Mouse (Mus musculus): ENCODE results near the gene Asic3. TPM values are rescaled to one million over a fixed set of nuclear protein-coding genes. Genes with fewer than 3 reads are reported as not detected.

The Asic3 gene
- total and polyA plus RNA-seq, 3 experiments: 0.25 to 1.1 TPM; not detected in 1

DNA sequence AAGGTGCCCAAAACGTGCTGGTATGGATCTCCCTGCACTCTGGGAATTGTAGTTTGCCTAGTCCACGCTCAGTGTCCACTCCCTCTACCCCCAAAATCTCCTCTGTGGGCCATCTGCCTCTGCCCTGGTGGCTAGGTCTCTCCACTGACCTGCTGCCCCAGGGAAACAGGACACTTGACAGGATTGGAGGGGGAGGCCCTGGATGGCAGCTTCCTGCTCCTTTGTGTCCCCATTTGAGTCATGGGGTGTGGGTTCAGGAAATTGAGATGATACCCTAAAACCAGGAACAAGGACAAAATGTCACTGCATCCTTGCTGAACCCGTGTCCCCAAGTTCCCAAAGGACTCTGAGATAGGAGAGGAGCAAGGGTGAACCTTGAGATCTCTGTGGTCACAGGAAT, 49.1 kb upstream of the Asic3 start:
- in situ Hi-C loops (cut with MboI; ENCODE audit: low pct_ligation_motif_present, low pct_unique_long_range_greater_than_20kb, low sequenced_read_pairs): loop anchor here (10.0 kb wide), 1 partner anchor 99 kb away; no protein-coding TSS in a partner anchor
- no peak for DNase-seq (ENCODE audit: extremely low read depth)
- no peaks in the 10 kb centered on the region for H3K79me2 ChIP-seq (replicated peaks; ENCODE audit: control insufficient read depth, extremely low read depth, insufficient read depth, poor library complexity, severe bottlenecking)
- H3K4me2 ChIP-seq (ENCODE audit: insufficient read depth, low read depth, poor library complexity, severe bottlenecking): no peak overlapping the region
- dilution Hi-C loops (cut with MboI; ENCODE audit: extremely low pct_ligation_motif_present, extremely low pct_unique_long_range_greater_than_20kb, low sequenced_read_pairs): no loop called here
- peaks cover 5% of the 10 kb centered on the region for H3K9me3 ChIP-seq (replicated peaks; ENCODE audit: low read length)
- H3K27ac ChIP-seq (ENCODE audit: insufficient read depth, low read depth): no peak overlapping the region
- H3K4me3 ChIP-seq (replicated peaks in 1 of 3; ENCODE audit: low read depth in 2 of 3, low read length in 2 of 3, poor library complexity in 1 of 3): no peak overlapping the region
- H3K4me1 ChIP-seq (ENCODE audit: control insufficient read depth in 1 of 2, insufficient read depth in 2 of 2): peaks cover 0 to 10% of the 10 kb centered on the region in 2 experiments; a peak in 2 of 4 replicates
- H3K27me3 ChIP-seq (replicated peaks): peaks cover 77% of the 10 kb centered on the region
- H3K9ac ChIP-seq (ENCODE audit: insufficient read depth, low read depth): no peak overlapping the region
- no peak for TF ChIP-seq MXI1 (IDR thresholded peaks at IDR 0.05; ENCODE audit: low read depth, low read length)
- no peak for TF ChIP-seq MAX (IDR thresholded peaks at IDR 0.05; ENCODE audit: low read length)
- no peak for TF ChIP-seq TCF12 (IDR thresholded peaks at IDR 0.05; ENCODE audit: low read depth, low read length)
- no peak for TF ChIP-seq EP300 (IDR thresholded peaks at IDR 0.05; ENCODE audit: low read length)
- TF ChIP-seq SIN3A (IDR thresholded peaks at IDR 0.05; ENCODE audit: low read length): no peak
- TF ChIP-seq ZMIZ1 (IDR thresholded peaks at IDR 0.05; ENCODE audit: low read depth, low read length): no peak
- no peak for TF ChIP-seq POLR2A (IDR thresholded peaks at IDR 0.05; ENCODE audit: low read depth, low read length)
- TF ChIP-seq CHD2 (IDR thresholded peaks at IDR 0.05; ENCODE audit: low read length): no peak
- TF ChIP-seq MEF2A (IDR thresholded peaks at IDR 0.05; ENCODE audit: borderline replicate concordance, low read depth, low read length): no peak
- TF ChIP-seq GABPA (IDR thresholded peaks at IDR 0.05; ENCODE audit: insufficient replicate concordance, low read depth, low read length): no peak
- no peak for TF ChIP-seq USF1 (IDR thresholded peaks at IDR 0.05; ENCODE audit: low read depth, low read length)
- no peak for TF ChIP-seq RAD21 (IDR thresholded peaks at IDR 0.05; ENCODE audit: low read depth, low read length)
- TF ChIP-seq BHLHE40 (IDR thresholded peaks at IDR 0.05; ENCODE audit: low read depth, low read length): no peak
- no peak for TF ChIP-seq IRF4 (IDR thresholded peaks at IDR 0.05; ENCODE audit: low read depth, low read length)
- no peak for TF ChIP-seq JUN (IDR thresholded peaks at IDR 0.05; ENCODE audit: insufficient read depth, low read depth, low read length)
- H3K36me3 ChIP-seq (replicated peaks in 1 of 2; ENCODE audit: control insufficient read depth in 1 of 2, insufficient read depth in 1 of 2, low read length in 1 of 2): no peaks in the 10 kb centered on the region

DNA sequence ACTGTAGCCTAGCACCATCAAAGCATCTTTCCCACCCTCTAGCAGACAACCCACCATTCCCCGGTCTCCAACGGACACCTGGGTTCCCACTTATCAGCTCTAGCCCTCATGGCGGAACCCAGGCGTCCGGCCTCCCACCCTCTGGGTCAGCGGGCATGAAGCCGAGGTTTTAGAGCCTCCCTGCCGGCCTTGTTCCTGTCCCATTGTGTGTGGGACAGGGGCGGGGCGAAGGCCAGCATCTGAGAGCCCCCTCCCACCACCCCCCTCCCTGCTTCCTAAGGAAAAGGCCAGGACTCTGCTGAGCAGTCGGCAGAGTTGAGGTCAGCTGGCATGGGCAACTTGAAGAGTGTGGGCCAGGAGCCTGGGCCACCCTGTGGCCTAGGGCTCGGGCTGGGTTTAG, 48.7 kb upstream of the Asic3 start, which contains the start of gene Nos3:
Gene Nos3 (plus strand): TSS at position 303 of the 400 bp plus-strand sequence.
- TF ChIP-seq USF2 (conservative IDR thresholded peaks at IDR 0.05; ENCODE audit: low read depth, low read length) (no peak), HCFC1 (IDR thresholded peaks at IDR 0.05; ENCODE audit: low read depth, low read length) (no peak), UBTF (IDR thresholded peaks at IDR 0.05; ENCODE audit: low read depth, low read length) (no peak), ZC3H11A (IDR thresholded peaks at IDR 0.05; ENCODE audit: low read depth, low read length) (no peak), NELFE (IDR thresholded peaks at IDR 0.05; ENCODE audit: low read depth, low read length) (no peak), RCOR1 (conservative IDR thresholded peaks at IDR 0.05; ENCODE audit: low read depth, low read length) (no peak), POLR2AphosphoS2 (IDR thresholded peaks at IDR 0.05; ENCODE audit: low read depth, low read length) (no peak), CTCF (conservative IDR thresholded peaks at IDR 0.05 in 1 of 2, IDR thresholded peaks at IDR 0.05 in 1 of 2; ENCODE audit: low read depth in 2 of 2, low read length in 2 of 2) (no peak), PAX5 (IDR thresholded peaks at IDR 0.05; ENCODE audit: low read length) (no peak), SMC3 (IDR thresholded peaks at IDR 0.05; ENCODE audit: low read depth, low read length) (no peak), MAX (IDR thresholded peaks at IDR 0.05; ENCODE audit: low read length) (no peak), JUND (conservative IDR thresholded peaks at IDR 0.05; ENCODE audit: low read depth, low read length) (no peak), CHD2 (IDR thresholded peaks at IDR 0.05; ENCODE audit: low read length) (no peak), MAFK (IDR thresholded peaks at IDR 0.05; ENCODE audit: insufficient replicate concordance, low read length) (no peak)
- H3K9ac ChIP-seq (ENCODE audit: insufficient read depth, low read depth): no peak within 1 kb of the TSS

More for the DNA sequence above, 48.7 kb upstream of the Asic3 start, which contains the start of gene Nos3:
- peaks cover 77% of the 10 kb centered on the region for H3K27me3 ChIP-seq (replicated peaks)
- no peaks in the 10 kb centered on the region for H3K36me3 ChIP-seq (replicated peaks in 1 of 2; ENCODE audit: control insufficient read depth in 1 of 2, insufficient read depth in 1 of 2, low read length in 1 of 2)
- H3K4me3 ChIP-seq (replicated peaks in 1 of 3; ENCODE audit: low read depth in 2 of 3, low read length in 2 of 3, poor library complexity in 1 of 3): no peak within 1 kb of the TSS
- dilution Hi-C loops (cut with MboI; ENCODE audit: extremely low pct_ligation_motif_present, extremely low pct_unique_long_range_greater_than_20kb, low sequenced_read_pairs) (no loop called here), in situ Hi-C loops (cut with MboI; ENCODE audit: low pct_ligation_motif_present, low pct_unique_long_range_greater_than_20kb, low sequenced_read_pairs) (loop anchor here (10.0 kb wide), 1 partner anchor 100 kb away; no protein-coding TSS in a partner anchor)
- no peak for DNase-seq (ENCODE audit: extremely low read depth)
- H3K4me1 ChIP-seq (ENCODE audit: control insufficient read depth in 1 of 2, insufficient read depth in 2 of 2): peaks cover 0 to 10% of the 10 kb centered on the region in 2 experiments; a peak in 2 of 4 replicates
- peaks cover 5% of the 10 kb centered on the region for H3K9me3 ChIP-seq (replicated peaks; ENCODE audit: low read length)
- H3K4me2 ChIP-seq (ENCODE audit: insufficient read depth, low read depth, poor library complexity, severe bottlenecking): no peak within 1 kb of the TSS
- H3K79me2 ChIP-seq (replicated peaks; ENCODE audit: control insufficient read depth, extremely low read depth, insufficient read depth, poor library complexity, severe bottlenecking): no peaks in the 10 kb centered on the region
- H3K27ac ChIP-seq (ENCODE audit: insufficient read depth, low read depth): no peak within 1 kb of the TSS

Data from CH12.LX (cell line).